Mouse (Mus musculus) ES-Bruce4 (cell line): ENCODE data around the gene Susd2. TPM values are rescaled to one million over a fixed set of nuclear protein-coding genes. Genes with fewer than 3 reads are reported as not detected.
A peak's percentile ranks its signal among the peaks of the same experiment; 100 is the strongest.

Experiments
- H3K27ac ChIP-seq: 2 replicates; pipeline ENCODE4 v1.5.1; 2012; ENCODE audit warnings: low read length, inconsistent platforms; ENCODE audit not compliant: insufficient read depth
- H3K27me3 ChIP-seq: 2 replicates; pipeline ENCODE4 v1.6.1; 2012; ENCODE audit warnings: mild to moderate bottlenecking, low read length, inconsistent platforms; ENCODE audit not compliant: control insufficient read depth, poor library complexity, insufficient read depth, severe bottlenecking
- H3K36me3 ChIP-seq: 2 replicates; pipeline ENCODE4 v1.6.1; 2012; ENCODE audit warnings: inconsistent platforms, mild to moderate bottlenecking, low read length, moderate library complexity; ENCODE audit not compliant: control insufficient read depth, poor library complexity, insufficient read depth, severe bottlenecking
- H3K4me1 ChIP-seq: one replicate; pipeline ENCODE4 v1.8.1; 2011; ENCODE audit warnings: low read length; ENCODE audit not compliant: control insufficient read depth, insufficient read depth
- H3K4me3 ChIP-seq: 2 replicates; pipeline ENCODE4 v1.5.1; 2011; ENCODE audit warnings: low read depth, mild to moderate bottlenecking, low read length
- H3K9ac ChIP-seq: 2 replicates; pipeline ENCODE4 v1.6.1; 2012; ENCODE audit warnings: low read depth, mild to moderate bottlenecking, inconsistent platforms; ENCODE audit not compliant: poor library complexity, severe bottlenecking
- H3K9me3 ChIP-seq: replicated peaks from 2 replicates; pipeline ENCODE4 v1.6.1; 2012; ENCODE audit warnings: mild to moderate bottlenecking, low read length, inconsistent platforms; ENCODE audit not compliant: control insufficient read depth, poor library complexity, insufficient read depth, severe bottlenecking
- CTCF ChIP-seq: IDR thresholded peaks from one replicate; pipeline ENCODE4 v1.8.1; 2011; ENCODE audit warnings: low read depth, low read length
- EP300 ChIP-seq: IDR thresholded peaks from 2 replicates; pipeline ENCODE4 v1.6.1; 2011; ENCODE audit warnings: low read depth, low read length; ENCODE audit not compliant: insufficient read depth
- POLR2A ChIP-seq: IDR thresholded peaks from one replicate; pipeline ENCODE4 v1.8.1; 2011; ENCODE audit warnings: low read length; ENCODE audit not compliant: insufficient read depth
- polyA plus RNA-seq: library from polyadenylated mRNA; stranded (reverse); fragments of >200 nt; gene quantifications from 2 replicates; pipeline ENCODE4 v1.2.4, GENCODE M21; 2011; ENCODE audit warnings: low read depth; ENCODE audit not compliant: missing spikeins, insufficient read depth, insufficient read length

Susd2 gene
- polyA plus RNA-seq, 1 experiment = 11.1 TPM

GRCm38 (mm10) chr10:75667911-75668270 lies 24.1 kb upstream of the Susd2 start:
- Histone ChIP-seq H3K9ac (peak overlapping the region; percentile 56), H3K4me3 (peak overlapping the region; percentile 59), H3K27me3 (no peaks in the 10 kb centered on the region), H3K9me3 (no peaks in the 10 kb centered on the region), H3K4me1 (no peaks in the 10 kb centered on the region), H3K27ac (no peak overlapping the region), H3K36me3 (0 out of 2 replicates have a peak, but pooled peaks cover 3% of the 10 kb centered on the region)
- TF ChIP-seq EP300 (no peak), POLR2A (no peak), CTCF (no peak)

GRCm38 (mm10) chr10:75667115-75667910 lies 23.5 kb upstream of the Susd2 start:
- Histone ChIP-seq H3K4me3 (peak overlapping the region; percentile 59), H3K36me3 (0 out of 2 replicates have a peak, but pooled peaks cover 3% of the 10 kb centered on the region), H3K4me1 (no peaks in the 10 kb centered on the region), H3K9me3 (no peaks in the 10 kb centered on the region), H3K9ac (peak overlapping the region; percentile 56), H3K27ac (no peak overlapping the region), H3K27me3 (no peaks in the 10 kb centered on the region)
- TF ChIP-seq POLR2A = no peak

GRCm38 (mm10) chr10:75666451-75667030 lies 22.7 kb upstream of the Susd2 start:
- H3K27ac ChIP-seq = no peak overlapping the region
- H3K4me3 ChIP-seq = no peak overlapping the region
- no peaks in the 10 kb centered on the region for H3K27me3 ChIP-seq
- no peak overlapping the region for H3K9ac ChIP-seq
- H3K9me3 ChIP-seq = no peaks in the 10 kb centered on the region
- H3K4me1 ChIP-seq = no peaks in the 10 kb centered on the region
- no peak for TF ChIP-seq POLR2A
- TF ChIP-seq CTCF = no peak
- TF ChIP-seq EP300 = no peak
- 0 out of 2 replicates have a peak, but pooled peaks cover 5% of the 10 kb centered on the region for H3K36me3 ChIP-seq

- no peak for TF ChIP-seq EP300
- TF ChIP-seq CTCF = no peak
- no peak for TF ChIP-seq POLR2A
- no peaks in the 10 kb centered on the region for H3K4me1 ChIP-seq
- H3K9me3 ChIP-seq = no peaks in the 10 kb centered on the region
- 0 out of 2 replicates have a peak, but pooled peaks cover 6% of the 10 kb centered on the region for H3K36me3 ChIP-seq
- no peaks in the 10 kb centered on the region for H3K27me3 ChIP-seq
- H3K9ac ChIP-seq = no peak overlapping the region
- H3K27ac ChIP-seq = no peak overlapping the region
- no peak overlapping the region for H3K4me3 ChIP-seq
These were observed 21.0 kb upstream of the Susd2 start for GRCm38 (mm10) chr10:75664673-75665270.

GRCm38 (mm10) chr10:75662575-75662974 lies 18.8 kb upstream of the Susd2 start:
- H3K9ac ChIP-seq = no peak overlapping the region
- H3K9me3 ChIP-seq = no peaks in the 10 kb centered on the region
- H3K27ac ChIP-seq = no peak overlapping the region
- no peak for TF ChIP-seq EP300
- TF ChIP-seq POLR2A = no peak
- no peak for TF ChIP-seq CTCF
- no peaks in the 10 kb centered on the region for H3K4me1 ChIP-seq
- H3K4me3 ChIP-seq = no peak overlapping the region
- 0 out of 2 replicates have a peak, but pooled peaks cover 6% of the 10 kb centered on the region for H3K36me3 ChIP-seq
- no peaks in the 10 kb centered on the region for H3K27me3 ChIP-seq

GRCm38 (mm10) chr10:75661876-75662275 lies 18.1 kb upstream of the Susd2 start:
- Histone ChIP-seq H3K4me3 (no peak overlapping the region), H3K27ac (no peak overlapping the region), H3K9me3 (no peaks in the 10 kb centered on the region), H3K36me3 (peaks cover 10% of the 10 kb centered on the region), H3K9ac (no peak overlapping the region), H3K4me1 (no peaks in the 10 kb centered on the region), H3K27me3 (no peaks in the 10 kb centered on the region)
- TF ChIP-seq CTCF = no peak
- no peak for TF ChIP-seq POLR2A
- TF ChIP-seq EP300 = no peak
